ENCODE assay signal across 9 mouse cellular contexts in the genomic region with DNA sequence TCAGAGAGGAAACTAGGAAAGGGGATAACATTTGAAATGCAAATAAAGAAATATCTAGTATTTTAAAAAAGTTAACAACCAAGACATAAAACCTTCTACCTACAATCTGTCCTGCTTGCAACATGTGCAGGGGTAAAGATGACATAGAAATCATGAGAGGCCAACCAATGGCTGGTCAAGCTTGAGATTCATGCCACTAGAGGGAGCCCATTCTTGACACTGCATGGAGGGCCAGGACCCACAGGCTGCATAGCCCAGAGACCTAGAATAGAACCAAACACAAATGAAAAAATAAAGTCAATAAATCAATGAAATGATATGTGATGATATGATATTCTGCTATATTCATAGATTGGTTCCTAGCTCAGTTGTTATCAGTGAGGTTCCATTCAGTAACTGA.
DNase-seq lines count a peak whose midpoint lies in the region; ATAC-seq and TF ChIP-seq lines count a peak whose summit lies in the region.
"Had no signal": no experiment of that assay in that cellular context is flagged by ENCODE, and none has a peak within 500 bp of the region (broad histone marks: within the 10 kb centered on the region; RNA-seq: fewer than 3 reads in every experiment).

No protein-coding gene starts in this region.

- peak; percentile 53 for TF ChIP-seq CTCF in hindbrain, postnatal 0 days (IDR thresholded peaks at IDR 0.05; ENCODE audit: low read depth)
- TF ChIP-seq CTCF in E14TG2a.4 (conservative IDR thresholded peaks at IDR 0.05; ENCODE audit: low read length) = peak; percentile 26
- TF ChIP-seq CTCF in brain, embryonic 14.5 days (IDR thresholded peaks at IDR 0.05; ENCODE audit: borderline replicate concordance, extremely low read depth, insufficient read depth, insufficient read length) = peak; percentile 34; the same call in 1 of the 2 replicates
- no peak for TF ChIP-seq CTCF in thymus, adult 2 months (IDR thresholded peaks at IDR 0.05; ENCODE audit: borderline replicate concordance, control insufficient read depth, extremely low read depth, insufficient read depth, low read length, poor library complexity)

- no peak for TF ChIP-seq POLR2A in brain, embryonic 14.5 days (IDR thresholded peaks at IDR 0.05; ENCODE audit: borderline replicate concordance, extremely low read depth, insufficient read depth, insufficient read length, poor library complexity, severe bottlenecking)
- no peak for TF ChIP-seq POLR2A in thymus, adult 2 months (IDR thresholded peaks at IDR 0.05; ENCODE audit: control insufficient read depth, extremely low read depth, insufficient read depth, low read length, poor library complexity)

- no peak overlapping the region for H3K4me2 ChIP-seq in hindbrain, postnatal 0 days (ENCODE audit: low read depth, low read length)
- H3K4me2 ChIP-seq in hindbrain, embryonic 12.5 days (replicated peaks) = no peak overlapping the region
- H3K4me2 ChIP-seq: limb, embryonic 13.5 days had no signal

- no peak overlapping the region for H3K4me3 ChIP-seq in hindbrain, postnatal 0 days (ENCODE audit: low read length)
- H3K4me3 ChIP-seq in hindbrain, embryonic 12.5 days = no peak overlapping the region
- H3K4me3 ChIP-seq in E14TG2a.4 (replicated peaks; ENCODE audit: low read length) = no peak overlapping the region
- H3K4me3 ChIP-seq in thymus, adult 2 months (ENCODE audit: control insufficient read depth, insufficient read depth, low read length) = no peak overlapping the region
- H3K4me3 ChIP-seq: limb, embryonic 13.5 days had no signal

- no peak for ATAC-seq in hindbrain, postnatal 0 days
- ATAC-seq in hindbrain, embryonic 12.5 days (ENCODE audit: low FRiP score) = no peak
- ATAC-seq in hematopoietic stem cell, adult 5-6 weeks (replicated peaks in 1 of 2; ENCODE audit: insufficient read depth in 1 of 2, low FRiP score in 2 of 2, low TSS enrichment in 1 of 2, low read depth in 1 of 2, poor library complexity in 2 of 2, severe bottlenecking in 2 of 2) = peak; percentile 42 to 62; a peak in 2 of 4 replicates

- no peaks in the 10 kb centered on the region for H3K36me3 ChIP-seq in hindbrain, postnatal 0 days (ENCODE audit: insufficient read depth, low read length)
- no peaks in the 10 kb centered on the region for H3K36me3 ChIP-seq in hindbrain, embryonic 12.5 days
- H3K36me3 ChIP-seq in E14TG2a.4 (ENCODE audit: insufficient read depth, low read length) = no peaks in the 10 kb centered on the region
- H3K36me3 ChIP-seq in thymus, adult 2 months (ENCODE audit: control insufficient read depth, insufficient read depth, low read length) = no peaks in the 10 kb centered on the region
- H3K36me3 ChIP-seq: limb, embryonic 13.5 days had no signal

- H3K27me3 ChIP-seq in hindbrain, postnatal 0 days (ENCODE audit: insufficient read depth, low read length) = no peaks in the 10 kb centered on the region
- no peaks in the 10 kb centered on the region for H3K27me3 ChIP-seq in hindbrain, embryonic 12.5 days
- no peaks in the 10 kb centered on the region for H3K27me3 ChIP-seq in E14TG2a.4 (ENCODE audit: insufficient read depth, low read length)
- no peaks in the 10 kb centered on the region for H3K27me3 ChIP-seq in thymus, adult 2 months (ENCODE audit: control insufficient read depth, insufficient read depth, low read length)
- H3K27me3 ChIP-seq: limb, embryonic 13.5 days had no signal

- H3K9me3 ChIP-seq in hindbrain, postnatal 0 days (ENCODE audit: low read length) = no peaks in the 10 kb centered on the region
- H3K9me3 ChIP-seq in hindbrain, embryonic 12.5 days (replicated peaks) = no peaks in the 10 kb centered on the region
- no peaks in the 10 kb centered on the region for H3K9me3 ChIP-seq in E14TG2a.4 (ENCODE audit: low read length)
- H3K9me3 ChIP-seq: limb, embryonic 13.5 days had no signal

- no peak overlapping the region for H3K27ac ChIP-seq in hindbrain, postnatal 0 days
- H3K27ac ChIP-seq in hindbrain, embryonic 12.5 days = no peak overlapping the region
- no peak overlapping the region for H3K27ac ChIP-seq in thymus, adult 2 months (ENCODE audit: control insufficient read depth, insufficient read depth, low read length)
- H3K27ac ChIP-seq: limb, embryonic 13.5 days had no signal

- H3K4me1 ChIP-seq in hindbrain, postnatal 0 days (ENCODE audit: insufficient read depth, low read length) = no peaks in the 10 kb centered on the region
- no peaks in the 10 kb centered on the region for H3K4me1 ChIP-seq in hindbrain, embryonic 12.5 days
- no peaks in the 10 kb centered on the region for H3K4me1 ChIP-seq in E14TG2a.4 (replicated peaks; ENCODE audit: low read depth, low read length)
- no peaks in the 10 kb centered on the region for H3K4me1 ChIP-seq in thymus, adult 2 months (replicated peaks; ENCODE audit: control insufficient read depth, insufficient read depth, low read length)
- H3K4me1 ChIP-seq: limb, embryonic 13.5 days had no signal

- peak; percentile 36 for DNase-seq in hindbrain, postnatal 0 days (ENCODE audit: low spot score)
- no peak for DNase-seq in brain, embryonic 14.5 days (ENCODE audit: low read depth)
- DNase-seq in spleen, postnatal 36 days (ENCODE audit: low spot score in 2 of 2) = no peak
- no peak for DNase-seq in thymus, adult 2 months
- DNase-seq in gastrocnemius, adult 8-10 months (ENCODE audit: low spot score in 2 of 2) = no peak

- H3K9ac ChIP-seq in hindbrain, postnatal 0 days (replicated peaks; ENCODE audit: low read length) = no peak overlapping the region
- no peak overlapping the region for H3K9ac ChIP-seq in hindbrain, embryonic 12.5 days
- H3K9ac ChIP-seq: limb, embryonic 13.5 days had no signal

Comparison
In these comparisons a context has a peak if more than half of its experiments do, and no peak if none do; other contexts are left out.
1. ATAC-seq: peak in hematopoietic stem cell, adult 5-6 weeks (2 of 2); none in hindbrain, postnatal 0 days (single experiment) and hindbrain, embryonic 12.5 days (single experiment).